Mouse (Mus musculus): ENCODE measurements around the gene Itpr2. TPM values are rescaled to one million over a fixed set of nuclear protein-coding genes. Genes with fewer than 3 reads are reported as not detected.

The Itpr2 gene
- polyA plus RNA-seq, 1 experiment from 2014 or later = 6.0 TPM

DNA sequence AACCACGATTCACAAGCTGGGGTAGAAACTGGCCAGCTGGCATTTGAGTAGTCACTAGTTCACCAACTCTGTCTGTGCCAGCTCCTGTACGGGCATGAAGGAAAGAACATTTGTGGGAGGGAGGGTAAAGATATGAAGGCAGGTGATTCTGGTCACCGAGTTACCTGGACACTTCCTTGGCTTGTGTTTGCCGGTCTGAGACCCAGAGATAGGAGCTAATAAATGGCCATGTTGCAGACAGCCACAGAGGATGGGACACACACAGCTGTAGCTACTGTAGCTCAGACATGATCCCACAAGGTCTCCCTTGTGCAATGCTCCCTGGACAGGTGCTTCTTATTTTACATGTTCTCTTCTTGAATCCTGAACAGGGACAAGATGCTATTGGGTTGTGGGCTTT is 378.4 kb downstream of the Itpr2 start:
- Histone ChIP-seq H3K4me3 (ENCODE audit: low read depth, low read length) (no peak overlapping the region), H3K9me3 (ENCODE audit: control insufficient read depth, low read length) (no peaks in the 10 kb centered on the region), H3K27me3 (ENCODE audit: control insufficient read depth, insufficient read depth, low read length) (no peaks in the 10 kb centered on the region), H3K36me3 (ENCODE audit: control insufficient read depth, insufficient read depth, low read length) (no peaks in the 10 kb centered on the region), H3K9ac (ENCODE audit: low read length) (no peak overlapping the region), H3K4me2 (ENCODE audit: low read depth) (no peak overlapping the region), H3K4me1 (ENCODE audit: control insufficient read depth, insufficient read depth, low read length) (no peaks in the 10 kb centered on the region), H3K27ac (ENCODE audit: low read depth, low read length) (no peak overlapping the region)
- ATAC-seq (ENCODE audit: insufficient read depth, low FRiP score, low TSS enrichment) (no peak), DNase-seq (ENCODE audit: low spot score) (no peak)
- 86% methylated on average over 4 of the region's 4 CpGs for WGBS

DNA sequence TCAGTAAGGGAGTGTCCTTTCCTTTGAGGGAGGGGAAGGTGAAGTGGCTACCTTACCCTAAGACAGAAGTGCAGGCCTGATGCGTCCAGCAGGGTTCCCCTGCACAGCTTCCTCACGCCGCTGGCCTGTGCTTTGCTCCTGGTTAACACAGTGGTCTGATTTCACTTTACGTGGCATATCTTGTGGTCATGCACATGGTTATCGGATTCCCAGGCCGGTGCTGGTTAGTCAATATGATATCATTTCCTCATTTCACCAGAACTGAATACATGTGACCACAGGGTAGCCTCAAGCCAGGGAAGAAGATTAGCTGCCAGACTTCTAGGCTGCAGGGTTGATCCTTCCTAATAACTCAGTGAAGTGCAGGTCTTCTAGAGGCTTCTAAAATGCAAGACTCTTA is 381.9 kb downstream of the Itpr2 start:
- no peak overlapping the region for H3K4me3 ChIP-seq (ENCODE audit: low read depth, low read length)
- DNase-seq (ENCODE audit: low spot score) = no peak

DNA sequence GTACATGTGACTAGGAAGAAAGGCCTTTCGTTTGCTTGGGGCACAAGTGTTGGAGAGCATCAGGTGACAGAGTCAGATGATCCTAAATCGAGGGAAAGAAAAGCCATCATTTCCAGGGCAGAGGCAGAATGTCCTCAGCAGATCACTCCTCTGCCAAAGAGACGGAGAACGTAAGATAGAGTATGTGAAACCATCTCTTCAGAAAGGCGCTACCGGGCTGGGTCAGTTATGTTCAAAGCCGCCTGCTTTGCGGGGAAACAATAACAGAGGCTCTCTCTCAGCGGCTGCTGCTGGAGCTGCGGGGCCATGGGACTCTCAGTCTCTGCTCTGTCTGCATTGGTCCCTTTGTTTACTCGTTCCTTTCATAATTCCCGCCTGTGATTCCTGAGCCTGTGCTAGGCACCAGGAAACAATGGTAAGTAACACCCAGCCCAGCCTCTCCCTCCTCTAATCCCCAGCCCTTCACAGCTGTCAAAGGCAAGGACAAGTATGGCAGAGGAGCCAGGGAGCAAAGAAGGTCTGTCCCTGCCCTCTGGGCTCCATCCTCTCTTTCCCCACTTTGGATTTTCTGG is 387.2 kb downstream of the Itpr2 start:
- Histone ChIP-seq H3K4me3 (ENCODE audit: low read depth, low read length) (no peak overlapping the region), H3K9me3 (ENCODE audit: control insufficient read depth, low read length) (no peaks in the 10 kb centered on the region), H3K27me3 (ENCODE audit: control insufficient read depth, insufficient read depth, low read length) (no peaks in the 10 kb centered on the region), H3K4me1 (ENCODE audit: control insufficient read depth, insufficient read depth, low read length) (peaks cover 14% of the 10 kb centered on the region; the same call in 1 of the 2 replicates), H3K9ac (ENCODE audit: low read length) (peak overlapping the region; percentile 19), H3K27ac (ENCODE audit: low read depth, low read length) (0 out of 2 replicates have a peak overlapping the region, but pooled peaks have one; percentile 17), H3K4me2 (ENCODE audit: low read depth) (0 out of 2 replicates have a peak overlapping the region, but pooled peaks have one; percentile 15), H3K36me3 (ENCODE audit: control insufficient read depth, insufficient read depth, low read length) (no peaks in the 10 kb centered on the region)
- DNase-seq (ENCODE audit: low spot score) (peak; percentile 42), ATAC-seq (ENCODE audit: insufficient read depth, low FRiP score, low TSS enrichment) (no peak)
- WGBS = 19% methylated on average over 12 of the region's 12 CpGs

More for the DNA sequence above, 381.9 kb downstream of the Itpr2 start:
- no peaks in the 10 kb centered on the region for H3K9me3 ChIP-seq (ENCODE audit: control insufficient read depth, low read length)
- no peak for ATAC-seq (ENCODE audit: insufficient read depth, low FRiP score, low TSS enrichment)
- H3K4me1 ChIP-seq (ENCODE audit: control insufficient read depth, insufficient read depth, low read length) = 0 out of 2 replicates have a peak, but pooled peaks cover under 1% of the 10 kb centered on the region
- H3K36me3 ChIP-seq (ENCODE audit: control insufficient read depth, insufficient read depth, low read length) = no peaks in the 10 kb centered on the region
- 86% methylated on average over 6 of the region's 6 CpGs for WGBS
- H3K27me3 ChIP-seq (ENCODE audit: control insufficient read depth, insufficient read depth, low read length) = no peaks in the 10 kb centered on the region
- no peak overlapping the region for H3K9ac ChIP-seq (ENCODE audit: low read length)
- no peak overlapping the region for H3K27ac ChIP-seq (ENCODE audit: low read depth, low read length)
- H3K4me2 ChIP-seq (ENCODE audit: low read depth) = no peak overlapping the region

DNA sequence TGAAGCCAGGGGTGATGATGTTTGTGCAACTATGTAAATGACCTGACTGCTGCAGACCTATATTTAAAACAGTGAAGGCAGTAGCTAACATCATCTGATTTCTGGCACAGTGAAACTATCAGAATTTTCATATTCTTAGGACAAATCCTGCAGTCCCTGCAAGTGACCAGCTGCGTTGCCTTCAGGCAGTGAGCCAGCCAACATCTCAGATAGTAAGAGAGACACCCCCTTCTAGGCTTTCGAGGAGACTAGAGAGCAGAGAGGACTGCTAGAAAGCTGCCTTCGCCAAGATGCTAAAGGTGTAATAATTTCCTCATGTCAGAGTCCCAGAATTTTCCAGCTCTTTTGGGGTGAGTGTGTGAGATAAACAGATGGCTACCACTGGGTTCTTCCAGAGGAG is 388.0 kb downstream of the Itpr2 start:
- WGBS = 81% methylated on average over 3 of the region's 3 CpGs
- Histone ChIP-seq H3K27me3 (ENCODE audit: control insufficient read depth, insufficient read depth, low read length) (no peaks in the 10 kb centered on the region), H3K4me2 (ENCODE audit: low read depth) (no peak overlapping the region), H3K36me3 (ENCODE audit: control insufficient read depth, insufficient read depth, low read length) (no peaks in the 10 kb centered on the region), H3K9ac (ENCODE audit: low read length) (no peak overlapping the region), H3K4me1 (ENCODE audit: control insufficient read depth, insufficient read depth, low read length) (peaks cover 14% of the 10 kb centered on the region; the same call in 1 of the 2 replicates), H3K9me3 (ENCODE audit: control insufficient read depth, low read length) (no peaks in the 10 kb centered on the region), H3K4me3 (ENCODE audit: low read depth, low read length) (no peak overlapping the region), H3K27ac (ENCODE audit: low read depth, low read length) (no peak overlapping the region)
- no peak for DNase-seq (ENCODE audit: low spot score)
- no peak for ATAC-seq (ENCODE audit: insufficient read depth, low FRiP score, low TSS enrichment)

DNA sequence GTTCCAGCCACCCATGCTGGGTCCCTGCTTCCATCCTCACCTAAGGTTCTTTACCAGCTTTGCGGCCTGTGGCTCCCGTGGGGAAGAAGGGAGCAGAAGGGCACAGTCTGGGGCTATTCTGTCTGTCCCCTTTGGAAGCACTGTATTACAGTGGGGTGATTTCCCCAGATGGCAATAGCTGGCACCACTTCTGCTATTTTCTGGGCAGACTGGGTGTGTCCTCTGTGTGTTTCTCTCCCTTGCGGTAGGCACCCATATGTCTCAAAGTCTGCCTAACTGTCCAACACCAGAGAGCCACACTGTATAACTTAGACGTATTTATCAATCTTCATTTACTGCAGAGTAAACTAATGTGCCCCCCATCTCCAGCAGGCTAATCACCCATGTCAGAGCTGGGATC is 388.9 kb downstream of the Itpr2 start:
- H3K27ac ChIP-seq (ENCODE audit: low read depth, low read length) = no peak overlapping the region
- no peak for ATAC-seq (ENCODE audit: insufficient read depth, low FRiP score, low TSS enrichment)
- H3K27me3 ChIP-seq (ENCODE audit: control insufficient read depth, insufficient read depth, low read length) = no peaks in the 10 kb centered on the region
- H3K4me2 ChIP-seq (ENCODE audit: low read depth) = no peak overlapping the region
- no peak for DNase-seq (ENCODE audit: low spot score)
- WGBS = 86% methylated on average over 4 of the region's 4 CpGs
- no peak overlapping the region for H3K9ac ChIP-seq (ENCODE audit: low read length)
- no peaks in the 10 kb centered on the region for H3K36me3 ChIP-seq (ENCODE audit: control insufficient read depth, insufficient read depth, low read length)
- no peak overlapping the region for H3K4me3 ChIP-seq (ENCODE audit: low read depth, low read length)
- H3K9me3 ChIP-seq (ENCODE audit: control insufficient read depth, low read length) = no peaks in the 10 kb centered on the region
- H3K4me1 ChIP-seq (ENCODE audit: control insufficient read depth, insufficient read depth, low read length) = peaks cover 14% of the 10 kb centered on the region; the same call in 1 of the 2 replicates

DNA sequence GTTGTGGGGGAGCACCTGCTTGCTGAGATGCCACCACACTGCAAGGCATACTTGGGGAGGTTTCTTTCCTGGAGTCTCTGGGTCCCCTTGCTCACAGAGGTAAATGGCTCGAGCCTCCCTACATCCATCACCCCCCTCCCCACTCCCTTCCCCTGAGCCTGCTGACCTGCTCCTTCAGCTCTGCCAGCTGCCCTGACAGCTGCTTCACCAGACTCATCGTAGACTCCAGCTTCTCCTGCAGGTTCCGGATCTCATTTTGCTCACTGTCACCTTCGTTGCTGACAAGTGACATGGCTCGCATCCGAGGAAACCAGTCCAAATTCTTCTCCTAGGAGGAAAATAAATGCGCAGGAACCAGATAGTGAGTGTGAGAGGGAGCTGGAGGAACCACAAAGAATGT is 389.8 kb downstream of the Itpr2 start:
- H3K27ac ChIP-seq (ENCODE audit: low read depth, low read length) = peak overlapping the region; percentile 49
- DNase-seq (ENCODE audit: low spot score) (peak; percentile 59), ATAC-seq (ENCODE audit: insufficient read depth, low FRiP score, low TSS enrichment) (no peak)
- H3K27me3 ChIP-seq (ENCODE audit: control insufficient read depth, insufficient read depth, low read length) = no peaks in the 10 kb centered on the region
- peak overlapping the region; percentile 23; the same call in 1 of the 2 replicates for H3K9ac ChIP-seq (ENCODE audit: low read length)
- H3K4me1 ChIP-seq (ENCODE audit: control insufficient read depth, insufficient read depth, low read length) = peaks cover 14% of the 10 kb centered on the region; the same call in 1 of the 2 replicates
- H3K9me3 ChIP-seq (ENCODE audit: control insufficient read depth, low read length) = no peaks in the 10 kb centered on the region
- WGBS = 65% methylated on average over 7 of the region's 7 CpGs
- H3K36me3 ChIP-seq (ENCODE audit: control insufficient read depth, insufficient read depth, low read length) = no peaks in the 10 kb centered on the region
- H3K4me2 ChIP-seq (ENCODE audit: low read depth) = no peak overlapping the region
- H3K4me3 ChIP-seq (ENCODE audit: low read depth, low read length) = no peak overlapping the region

DNA sequence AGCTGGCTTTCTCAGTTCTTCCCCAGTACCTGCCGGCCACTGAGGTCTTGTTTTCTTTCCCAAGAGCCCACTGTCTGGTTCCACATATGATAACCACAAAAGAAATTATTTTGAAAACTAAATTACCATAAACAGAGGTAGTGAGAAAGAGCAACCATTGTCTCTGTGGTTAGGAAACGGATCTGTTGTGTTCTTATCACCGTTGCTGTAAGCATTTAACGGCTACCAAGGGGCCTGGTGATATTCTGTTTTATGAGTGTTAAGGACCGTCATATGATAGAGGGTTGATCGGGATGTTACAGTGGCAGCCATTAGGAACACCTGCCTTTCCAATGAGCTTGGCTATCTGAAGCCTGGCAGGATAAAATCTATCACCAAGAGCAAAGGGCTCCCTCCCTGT is 390.2 kb downstream of the Itpr2 start:
- peaks cover 14% of the 10 kb centered on the region; the same call in 1 of the 2 replicates for H3K4me1 ChIP-seq (ENCODE audit: control insufficient read depth, insufficient read depth, low read length)
- WGBS = 65% methylated on average over 6 of the region's 6 CpGs
- H3K4me2 ChIP-seq (ENCODE audit: low read depth) = no peak overlapping the region
- H3K4me3 ChIP-seq (ENCODE audit: low read depth, low read length) = no peak overlapping the region
- H3K36me3 ChIP-seq (ENCODE audit: control insufficient read depth, insufficient read depth, low read length) = no peaks in the 10 kb centered on the region
- H3K9ac ChIP-seq (ENCODE audit: low read length) = peak overlapping the region; percentile 23; the same call in 1 of the 2 replicates
- no peak for DNase-seq (ENCODE audit: low spot score)
- ATAC-seq (ENCODE audit: insufficient read depth, low FRiP score, low TSS enrichment) = no peak
- H3K27ac ChIP-seq (ENCODE audit: low read depth, low read length) = peak overlapping the region; percentile 58
- H3K27me3 ChIP-seq (ENCODE audit: control insufficient read depth, insufficient read depth, low read length) = no peaks in the 10 kb centered on the region
- H3K9me3 ChIP-seq (ENCODE audit: control insufficient read depth, low read length) = no peaks in the 10 kb centered on the region

DNA sequence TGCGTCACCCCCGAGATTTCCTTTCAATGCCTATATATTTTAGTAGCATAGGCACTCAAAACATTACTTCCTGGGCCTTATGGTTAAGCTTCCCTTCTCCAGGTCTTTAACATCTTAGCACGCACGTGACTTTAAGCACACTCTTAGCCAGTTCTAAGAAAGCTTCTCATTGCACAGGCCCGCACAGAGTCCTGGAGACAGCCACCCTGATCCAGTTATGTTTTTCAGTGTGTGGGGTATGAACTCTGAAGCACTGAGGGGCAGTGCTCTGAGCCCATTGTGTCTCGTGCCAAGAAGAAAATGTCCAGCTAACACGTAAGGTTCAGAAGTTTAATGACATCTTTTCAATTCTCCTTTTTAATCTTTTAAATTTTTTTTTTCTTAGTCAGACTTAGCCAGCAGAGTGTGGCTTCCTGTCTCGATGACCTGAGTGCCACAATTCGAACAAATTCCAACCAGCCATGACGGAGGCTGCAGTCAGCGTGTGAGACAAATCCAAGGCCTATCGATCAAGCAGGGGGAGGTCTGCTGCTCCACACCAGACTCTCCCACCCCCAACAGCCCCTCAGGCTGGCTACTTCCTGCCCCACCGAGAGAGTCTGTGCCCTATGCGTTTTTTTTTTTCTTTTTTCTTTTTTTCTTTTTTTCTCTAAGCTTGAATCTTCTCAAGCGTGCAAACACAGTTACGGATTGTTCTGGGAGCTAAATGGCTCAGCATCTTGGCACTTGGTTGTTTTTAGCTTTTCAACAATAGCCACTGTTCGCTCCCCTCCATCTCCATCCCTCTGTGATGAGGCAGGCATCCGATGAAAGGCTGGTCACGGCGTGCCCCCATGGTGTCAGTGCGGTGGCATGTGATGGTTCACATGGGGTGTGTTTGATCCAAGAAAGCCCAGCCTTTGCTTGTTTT is 390.9 kb downstream of the Itpr2 start:
- H3K9me3 ChIP-seq (ENCODE audit: control insufficient read depth, low read length) = no peaks in the 10 kb centered on the region
- 35% methylated on average over 21 of the region's 21 CpGs for WGBS
- peak overlapping the region; percentile 58; the same call in 1 of the 2 replicates for H3K27ac ChIP-seq (ENCODE audit: low read depth, low read length)
- ATAC-seq (ENCODE audit: insufficient read depth, low FRiP score, low TSS enrichment) = peak; percentile 80
- no peak overlapping the region for H3K9ac ChIP-seq (ENCODE audit: low read length)
- H3K4me3 ChIP-seq (ENCODE audit: low read depth, low read length) = no peak overlapping the region
- H3K4me2 ChIP-seq (ENCODE audit: low read depth) = no peak overlapping the region
- no peaks in the 10 kb centered on the region for H3K36me3 ChIP-seq (ENCODE audit: control insufficient read depth, insufficient read depth, low read length)
- H3K27me3 ChIP-seq (ENCODE audit: control insufficient read depth, insufficient read depth, low read length) = no peaks in the 10 kb centered on the region
- H3K4me1 ChIP-seq (ENCODE audit: control insufficient read depth, insufficient read depth, low read length) = peaks cover 14% of the 10 kb centered on the region; the same call in 1 of the 2 replicates
- peak; percentile 76 for DNase-seq (ENCODE audit: low spot score)
